Mouse (Mus musculus) embryonic facial prominence, embryonic 10.5 days (tissue): Measurements from ENCODE around the gene Itch. TPM values are rescaled to one million over a fixed set of nuclear protein-coding genes. Genes with fewer than 3 reads are reported as not detected.

Source experiments
- DNase-seq: peaks from one replicate; pipeline ENCODE4 v3.0.0-alpha.2; 2017; ENCODE audit warnings: low spot score
- H3K27ac ChIP-seq: fragments of 300-500 bp; sonication (generic); replicated peaks from 2 replicates; pipeline ENCODE4 v1.5.1; 2016; ENCODE audit warnings: mild to moderate bottlenecking
- H3K27me3 ChIP-seq: fragments of 300-500 bp; sonication (generic); replicated peaks from 2 replicates; pipeline ENCODE4 v1.6.1; 2016; ENCODE audit warnings: low read depth, mild to moderate bottlenecking; ENCODE audit not compliant: poor library complexity, severe bottlenecking
- H3K36me3 ChIP-seq: fragments of 300-500 bp; sonication (generic); replicated peaks from 2 replicates; pipeline ENCODE4 v1.6.1; 2016; ENCODE audit warnings: mild to moderate bottlenecking, moderate library complexity
- H3K4me1 ChIP-seq: fragments of 300-500 bp; sonication (generic); 2 replicates; pipeline ENCODE4 v1.6.1; 2016
- H3K4me3 ChIP-seq: fragments of 300-500 bp; sonication (generic); 2 replicates; pipeline ENCODE4 v1.5.1; 2016; ENCODE audit warnings: mild to moderate bottlenecking, moderate library complexity
- H3K9me3 ChIP-seq: fragments of 300-500 bp; sonication (generic); 2 replicates; pipeline ENCODE4 v1.6.1; 2016; ENCODE audit warnings: mild to moderate bottlenecking
- WGBS: fragments of 180-500 bp; shearing (Covaris S2); methylation state at CpG from one replicate; pipeline ENCODE4 v1.1.7; 2016; 5-methylcytosine and 5-hydroxymethylcytosine counted together
- polyA plus RNA-seq: library from polyadenylated mRNA; unstranded; fragments of >200 nt; fragmentation: Nextera tagmentation; extraction: Ambion mirVana; gene quantifications from 2 replicates; pipeline ENCODE4 v1.2.1, GENCODE M21; 2016

Gene Itch
- polyA plus RNA-seq, 1 experiment from 2014 or later = 58.2 TPM

DNA sequence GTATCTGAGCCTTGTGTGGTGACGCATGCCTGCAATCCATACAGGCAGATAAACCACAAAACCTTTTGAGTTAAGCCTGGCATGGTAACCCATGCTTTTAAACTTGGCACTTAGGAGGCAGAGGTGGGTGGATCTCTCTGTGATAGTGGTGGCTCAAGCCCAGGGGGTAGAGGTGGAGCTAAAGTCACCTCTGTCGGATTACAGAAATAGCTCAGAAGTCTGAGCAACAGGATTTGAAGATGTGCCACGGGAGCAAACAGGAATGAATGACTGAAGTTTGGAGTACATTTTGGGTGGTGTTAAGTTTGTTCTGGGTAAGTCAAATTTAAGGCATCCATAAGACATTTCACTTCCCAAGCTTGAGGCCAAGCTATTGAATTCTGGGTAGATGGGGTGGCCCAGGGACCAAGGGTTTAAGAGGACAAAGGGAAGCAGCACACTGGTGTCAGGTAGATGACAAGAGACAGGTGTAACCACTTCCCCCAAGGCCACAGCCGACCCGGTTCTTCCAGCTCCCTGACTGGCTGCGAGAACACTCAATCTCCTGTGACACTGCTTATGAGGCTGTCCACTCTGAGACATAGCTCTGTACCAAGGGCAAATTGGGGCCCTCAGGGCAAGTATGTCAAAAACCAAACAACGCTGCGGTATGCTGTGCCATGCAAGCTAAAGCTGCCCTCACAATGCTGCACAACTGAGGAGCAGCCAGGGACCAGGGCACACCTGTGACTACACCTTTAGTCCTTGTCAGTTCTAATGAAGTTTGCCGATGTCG is 139.3 kb downstream of the Itch start:
- no peak overlapping the region for H3K4me3 ChIP-seq
- WGBS = 75% methylated on average over 10 of the region's 10 CpGs
- peak; percentile 14 for DNase-seq

DNA sequence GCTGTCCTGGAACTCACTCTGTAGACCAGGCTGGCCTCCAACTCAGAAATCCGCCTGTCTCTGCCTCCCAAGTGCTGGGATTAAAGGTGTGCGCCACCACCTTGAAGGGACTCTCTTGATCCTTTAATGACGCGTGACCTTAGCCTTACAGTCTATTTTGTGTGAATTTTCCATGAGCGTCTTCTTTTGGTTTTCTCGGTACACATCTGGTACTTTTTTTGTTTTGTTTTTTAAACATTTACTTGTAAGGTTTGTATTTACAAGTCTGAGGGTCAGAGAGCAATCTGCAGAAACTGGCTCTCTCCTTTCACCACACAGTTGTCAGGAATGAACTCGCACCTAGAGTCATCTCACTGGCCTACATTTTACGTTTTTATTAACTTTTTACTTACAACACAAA is 140.3 kb downstream of the Itch start:
- no peak overlapping the region for H3K4me3 ChIP-seq
- peaks cover 20% of the 10 kb centered on the region for H3K4me1 ChIP-seq
- no peaks in the 10 kb centered on the region for H3K9me3 ChIP-seq
- H3K27ac ChIP-seq = no peak overlapping the region
- DNase-seq = no peak
- H3K27me3 ChIP-seq = no peaks in the 10 kb centered on the region
- WGBS = 86% methylated on average over 8 of the region's 8 CpGs
- H3K36me3 ChIP-seq = peaks cover 14% of the 10 kb centered on the region

More for the DNA sequence above, 139.3 kb downstream of the Itch start:
- H3K36me3 ChIP-seq = peaks cover 4% of the 10 kb centered on the region
- no peaks in the 10 kb centered on the region for H3K27me3 ChIP-seq
- no peaks in the 10 kb centered on the region for H3K9me3 ChIP-seq
- H3K4me1 ChIP-seq = peaks cover 17% of the 10 kb centered on the region
- no peak overlapping the region for H3K27ac ChIP-seq

DNA sequence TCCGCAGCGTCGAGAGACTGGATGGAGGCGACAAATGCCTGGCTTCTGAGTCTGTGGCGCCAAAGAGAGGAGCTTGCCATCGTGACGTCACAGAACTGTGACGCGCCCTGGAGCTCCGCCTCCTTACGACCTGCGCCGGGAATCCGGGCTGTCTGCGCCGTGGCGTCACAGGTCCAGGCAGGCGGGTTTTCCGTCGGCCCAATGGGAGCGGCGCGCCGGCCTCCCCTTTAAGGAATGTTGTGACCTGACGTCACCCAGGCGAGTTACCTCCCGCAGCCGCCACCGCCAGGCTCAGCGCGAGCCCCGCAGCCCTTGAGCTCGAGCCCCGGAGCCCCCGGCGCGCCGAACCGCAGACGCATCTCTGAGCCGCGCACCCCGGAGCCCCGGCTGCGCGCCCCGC is 142.9 kb downstream of the Itch start, which contains the start of gene Map1lc3a:
Gene Map1lc3a (plus strand): TSS at position 103 of the 400 bp plus-strand sequence.
- no peaks in the 10 kb centered on the region for H3K27me3 ChIP-seq
- H3K36me3 ChIP-seq = peaks cover 35% of the 10 kb centered on the region
- peak within 1 kb of the TSS; percentile 90 for H3K27ac ChIP-seq
- H3K9me3 ChIP-seq = no peaks in the 10 kb centered on the region
- H3K4me1 ChIP-seq = peaks cover 20% of the 10 kb centered on the region
- 2% methylated on average over 47 of the region's 47 CpGs for WGBS
- peak; percentile 96 for DNase-seq
- peak within 1 kb of the TSS; percentile 97 for H3K4me3 ChIP-seq

Other genes starting within 250 kb of the Itch start
- gene Eif2s2, start 240.6 kb upstream of the Itch start, polyA plus RNA-seq = 124 and 138 TPM in 2 replicates
- 0.88 and 1.3 TPM in 2 replicates for gene Gm14226, start 115.2 kb upstream of the Itch start, polyA plus RNA-seq
- gene Ahcy, start 59.0 kb upstream of the Itch start, polyA plus RNA-seq = 105 and 109 TPM in 2 replicates
- gene Dynlrb1, start 103.0 kb downstream of the Itch start, polyA plus RNA-seq = 416 and 443 TPM in 2 replicates
- gene Map1lc3a, start 142.8 kb downstream of the Itch start, polyA plus RNA-seq = 106 and 122 TPM in 2 replicates
- 51.5 and 56.7 TPM in 2 replicates for gene Pigu, start 223.9 kb downstream of the Itch start, polyA plus RNA-seq
- 36.9 and 37.9 TPM in 2 replicates for gene Trp53inp2, start 247.6 kb downstream of the Itch start, polyA plus RNA-seq